Mouse (Mus musculus): Measurements from ENCODE around the gene Jsrp1.
"Not testable (repeated sequence)": the region's sequence is repeated elsewhere in the genome, so short reads cannot be mapped to it uniquely, and the experiment has no call there.

GRCm38 (mm10) chr10:80828587-80828986 is 15.3 kb upstream of the Jsrp1 start:
- TF ChIP-seq CTCF (IDR thresholded peaks at IDR 0.05; ENCODE audit: low read depth, low read length); GATA1 (IDR thresholded peaks at IDR 0.05; ENCODE audit: borderline replicate concordance, low read length); POLR2AphosphoS5 (IDR thresholded peaks at IDR 0.05; ENCODE audit: insufficient replicate concordance, low read depth, low read length): not testable (repeated sequence)

All from G1E (cell line).